Mouse (Mus musculus) neural tube, embryonic 13.5 days (tissue): ENCODE results near the gene Hoxa7. TPM values are rescaled to one million over a fixed set of nuclear protein-coding genes. Genes with fewer than 3 reads are reported as not detected.

Source experiments
- ATAC-seq: fragments of 200-750 bp; cut with Nextera tagmentation; 2 replicates; pipeline ENCODE4 v1.8.0; 2017; ENCODE audit warnings: low read depth, mild to moderate bottlenecking, moderate TSS enrichment, moderate library complexity
- H3K27ac ChIP-seq: fragments of 300-500 bp; sonication (generic); replicated peaks from 2 replicates; pipeline ENCODE4 v1.5.1; 2015; ENCODE audit warnings: moderate library complexity, mild to moderate bottlenecking, inconsistent platforms
- H3K27me3 ChIP-seq: fragments of 300-500 bp; sonication (generic); 2 replicates; pipeline ENCODE4 v1.6.1; 2015; ENCODE audit warnings: mild to moderate bottlenecking, inconsistent platforms
- H3K36me3 ChIP-seq: fragments of 300-500 bp; sonication (generic); 2 replicates; pipeline ENCODE4 v1.6.1; 2015; ENCODE audit warnings: mild to moderate bottlenecking, inconsistent platforms
- H3K4me1 ChIP-seq: fragments of 300-500 bp; sonication (generic); replicated peaks from 2 replicates; pipeline ENCODE4 v1.6.1; 2015; ENCODE audit warnings: inconsistent platforms
- H3K4me2 ChIP-seq: fragments of 300-500 bp; sonication (generic); 2 replicates; pipeline ENCODE4 v1.6.1; 2015; ENCODE audit warnings: inconsistent platforms, mild to moderate bottlenecking, moderate library complexity
- H3K4me3 ChIP-seq: fragments of 300-500 bp; sonication (generic); 2 replicates; pipeline ENCODE4 v1.5.1; 2015; ENCODE audit warnings: mild to moderate bottlenecking, inconsistent platforms
- H3K9ac ChIP-seq: fragments of 300-500 bp; sonication (generic); 2 replicates; pipeline ENCODE4 v1.6.1; 2015; ENCODE audit warnings: moderate library complexity, mild to moderate bottlenecking, inconsistent platforms
- H3K9me3 ChIP-seq: fragments of 300-500 bp; sonication (generic); 2 replicates; pipeline ENCODE4 v1.6.1; 2016; ENCODE audit warnings: inconsistent platforms
- whole genome bisulfite sequencing: fragments of 180-500 bp; shearing (Covaris S2); methylation state at CpG from one replicate; pipeline ENCODE4 v1.1.7; 2015; 5-methylcytosine and 5-hydroxymethylcytosine counted together
- polyA plus RNA-seq: library from polyadenylated mRNA; unstranded; fragments of >200 nt; fragmentation: Nextera tagmentation; extraction: Ambion mirVana; gene quantifications from 2 replicates; pipeline ENCODE4 v1.2.1, GENCODE M21; 2015

The Hoxa7 gene
- 117 and 125 TPM in 2 replicates for polyA plus RNA-seq

GRCm38 (mm10) chr6:52221337-52221992, at the start of gene Hoxa7:
Hoxa7 (minus strand) TSS chr6:52221854.
- Histone ChIP-seq H3K9ac (peak within 1 kb of the TSS; percentile 100), H3K4me2 (peak within 1 kb of the TSS; percentile 97), H3K36me3 (no peaks in the 10 kb centered on the region), H3K27ac (peak within 1 kb of the TSS; percentile 100), H3K4me3 (peak within 1 kb of the TSS; percentile 96), H3K4me1 (peaks cover 47% of the 10 kb centered on the region), H3K9me3 (no peaks in the 10 kb centered on the region), H3K27me3 (no peaks in the 10 kb centered on the region)
- under 1% methylated on average over 46 of the region's 46 CpGs for WGBS
- ATAC-seq = peak; percentile 64

GRCm38 (mm10) chr6:52270494-52271480, 49.1 kb upstream of the Hoxa7 start:
- Histone ChIP-seq H3K9me3 (no peaks in the 10 kb centered on the region), H3K27me3 (peaks cover 97% of the 10 kb centered on the region), H3K4me3 (no peak overlapping the region), H3K4me1 (no peaks in the 10 kb centered on the region; the same call in 1 of the 2 replicates), H3K4me2 (no peak overlapping the region), H3K36me3 (no peaks in the 10 kb centered on the region), H3K27ac (no peak overlapping the region), H3K9ac (no peak overlapping the region)
- WGBS = 3% methylated on average over 23 of the region's 23 CpGs
- 0 out of 2 replicates have a peak, but pooled peaks have one; percentile 40 for ATAC-seq

- no peaks in the 10 kb centered on the region for H3K36me3 ChIP-seq
- no peaks in the 10 kb centered on the region; the same call in 1 of the 2 replicates for H3K4me1 ChIP-seq
- no peak for ATAC-seq
- no peak overlapping the region for H3K4me3 ChIP-seq
- no peak overlapping the region for H3K27ac ChIP-seq
- no peak overlapping the region for H3K9ac ChIP-seq
- no peaks in the 10 kb centered on the region for H3K9me3 ChIP-seq
- H3K27me3 ChIP-seq = peaks cover 97% of the 10 kb centered on the region
- H3K4me2 ChIP-seq = no peak overlapping the region
- WGBS = 0% methylated on average over 3 of the region's 3 CpGs
Measured at GRCm38 (mm10) chr6:52268756-52269155, 47.1 kb upstream of the Hoxa7 start.

- Histone ChIP-seq H3K27me3 (peaks cover 97% of the 10 kb centered on the region), H3K9me3 (no peaks in the 10 kb centered on the region), H3K4me3 (no peak overlapping the region), H3K36me3 (no peaks in the 10 kb centered on the region), H3K27ac (no peak overlapping the region), H3K4me2 (no peak overlapping the region), H3K9ac (no peak overlapping the region), H3K4me1 (no peaks in the 10 kb centered on the region; the same call in 1 of the 2 replicates)
- WGBS = 1% methylated on average over 7 of the region's 7 CpGs
- no peak for ATAC-seq
Measured at GRCm38 (mm10) chr6:52268341-52268740, 46.7 kb upstream of the Hoxa7 start.

- Histone ChIP-seq H3K4me3 (no peak overlapping the region), H3K4me1 (no peaks in the 10 kb centered on the region; the same call in 1 of the 2 replicates), H3K27ac (no peak overlapping the region), H3K27me3 (peaks cover 97% of the 10 kb centered on the region), H3K9me3 (no peaks in the 10 kb centered on the region), H3K9ac (no peak overlapping the region), H3K36me3 (no peaks in the 10 kb centered on the region), H3K4me2 (no peak overlapping the region)
- no peak for ATAC-seq
- WGBS = 5% methylated on average over 3 of the region's 3 CpGs
Measured at GRCm38 (mm10) chr6:52267691-52268090, 46.0 kb upstream of the Hoxa7 start.

GRCm38 (mm10) chr6:52267221-52267620, 45.6 kb upstream of the Hoxa7 start:
- no peak overlapping the region for H3K9ac ChIP-seq
- whole genome bisulfite sequencing = 15% methylated on average over 5 of the region's 5 CpGs
- H3K4me2 ChIP-seq = no peak overlapping the region
- no peak for ATAC-seq
- H3K4me3 ChIP-seq = no peak overlapping the region
- peaks cover 97% of the 10 kb centered on the region for H3K27me3 ChIP-seq
- no peaks in the 10 kb centered on the region; the same call in 1 of the 2 replicates for H3K4me1 ChIP-seq
- H3K9me3 ChIP-seq = no peaks in the 10 kb centered on the region
- no peak overlapping the region for H3K27ac ChIP-seq
- no peaks in the 10 kb centered on the region for H3K36me3 ChIP-seq

GRCm38 (mm10) chr6:52266666-52266985, 45.0 kb upstream of the Hoxa7 start:
- Histone ChIP-seq H3K36me3 (no peaks in the 10 kb centered on the region), H3K27me3 (peaks cover 99% of the 10 kb centered on the region), H3K4me2 (no peak overlapping the region), H3K4me3 (no peak overlapping the region), H3K27ac (no peak overlapping the region), H3K9me3 (no peaks in the 10 kb centered on the region), H3K9ac (no peak overlapping the region), H3K4me1 (no peaks in the 10 kb centered on the region; the same call in 1 of the 2 replicates)
- no peak for ATAC-seq
- WGBS = 1% methylated on average over 9 of the region's 9 CpGs

GRCm38 (mm10) chr6:52265913-52266665, 44.4 kb upstream of the Hoxa7 start:
- no peak overlapping the region for H3K9ac ChIP-seq
- WGBS = 1% methylated on average over 19 of the region's 19 CpGs
- ATAC-seq = no peak

GRCm38 (mm10) chr6:52265306-52265912, 43.8 kb upstream of the Hoxa7 start:
- Histone ChIP-seq H3K9ac (no peak overlapping the region), H3K36me3 (no peaks in the 10 kb centered on the region), H3K4me2 (no peak overlapping the region), H3K9me3 (no peaks in the 10 kb centered on the region), H3K4me3 (no peak overlapping the region), H3K4me1 (no peaks in the 10 kb centered on the region; the same call in 1 of the 2 replicates), H3K27me3 (peaks cover 94% of the 10 kb centered on the region), H3K27ac (no peak overlapping the region)
- no peak for ATAC-seq
- WGBS = 1% methylated on average over 18 of the region's 18 CpGs

More at GRCm38 (mm10) chr6:52265913-52266665, 44.4 kb upstream of the Hoxa7 start:
- Histone ChIP-seq H3K27me3 (peaks cover 99% of the 10 kb centered on the region), H3K4me3 (no peak overlapping the region), H3K27ac (no peak overlapping the region), H3K4me1 (no peaks in the 10 kb centered on the region; the same call in 1 of the 2 replicates), H3K9me3 (no peaks in the 10 kb centered on the region), H3K36me3 (no peaks in the 10 kb centered on the region), H3K4me2 (no peak overlapping the region)

GRCm38 (mm10) chr6:52264106-52264790, 42.6 kb upstream of the Hoxa7 start:
- peaks cover 91% of the 10 kb centered on the region for H3K27me3 ChIP-seq
- no peak overlapping the region for H3K4me2 ChIP-seq
- no peak overlapping the region for H3K27ac ChIP-seq
- no peaks in the 10 kb centered on the region for H3K36me3 ChIP-seq
- no peak overlapping the region for H3K9ac ChIP-seq
- ATAC-seq = no peak
- peaks cover 8% of the 10 kb centered on the region; the same call in 1 of the 2 replicates for H3K4me1 ChIP-seq
- 2% methylated on average over 5 of the region's 5 CpGs for WGBS
- no peaks in the 10 kb centered on the region for H3K9me3 ChIP-seq
- H3K4me3 ChIP-seq = no peak overlapping the region

- Histone ChIP-seq H3K36me3 (no peaks in the 10 kb centered on the region), H3K27me3 (peaks cover 91% of the 10 kb centered on the region), H3K4me2 (no peak overlapping the region), H3K9ac (no peak overlapping the region), H3K4me3 (no peak overlapping the region), H3K4me1 (peaks cover 8% of the 10 kb centered on the region; the same call in 1 of the 2 replicates), H3K27ac (no peak overlapping the region), H3K9me3 (no peaks in the 10 kb centered on the region)
- WGBS = 2% methylated on average over 6 of the region's 6 CpGs
- no peak for ATAC-seq
Measured at GRCm38 (mm10) chr6:52263321-52263585, 41.6 kb upstream of the Hoxa7 start.
